Comparison of ENCODE assay signal across 27 mouse cellular contexts in the genomic region with DNA sequence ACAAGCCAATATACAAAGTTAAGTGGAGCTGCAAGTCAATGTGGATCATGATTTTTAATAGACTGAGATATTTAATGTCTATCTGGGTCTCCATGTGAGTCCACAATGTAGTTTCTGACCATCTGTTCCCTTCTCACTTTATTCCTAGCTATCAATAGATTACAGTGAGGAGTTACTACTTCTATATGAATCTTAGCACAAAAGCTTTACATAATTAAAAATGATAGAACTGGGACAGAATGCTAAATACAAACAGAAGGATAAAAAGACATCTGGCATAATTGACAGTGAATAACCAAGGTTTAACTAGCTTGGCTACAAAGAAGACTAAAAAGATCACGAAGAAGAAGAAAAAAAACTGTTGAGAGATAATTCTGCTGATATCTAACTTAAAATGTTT.
DNase-seq lines count a peak whose midpoint lies in the region; ATAC-seq and TF ChIP-seq lines count a peak whose summit lies in the region.
"Had no signal": no experiment of that assay in that cellular context is flagged by ENCODE, and none has a peak within 500 bp of the region (broad histone marks: within the 10 kb centered on the region; RNA-seq: fewer than 3 reads in every experiment).

No protein-coding gene starts in this region.

- H3K4me1 ChIP-seq in hindbrain, postnatal 0 days (ENCODE audit: insufficient read depth, low read length), result no peaks in the 10 kb centered on the region
- no peaks in the 10 kb centered on the region for H3K4me1 ChIP-seq in hindbrain, embryonic 16.5 days (ENCODE audit: control insufficient read depth, insufficient read depth, low read depth, low read length)
- H3K4me1 ChIP-seq: embryonic facial prominence, embryonic 10.5 days; embryonic facial prominence, embryonic 13.5 days; forebrain, embryonic 15.5 days; heart, embryonic 10.5 days; heart, embryonic 13.5 days; intestine, embryonic 15.5 days had no signal

- WGBS in hindbrain, postnatal 0 days, result 63% methylated on average over 1 of the region's 1 CpGs
- 82% methylated on average over 1 of the region's 1 CpGs for WGBS in hindbrain, embryonic 16.5 days

- H3K4me3 ChIP-seq in hindbrain, postnatal 0 days (ENCODE audit: low read length), result no peak overlapping the region
- H3K4me3 ChIP-seq in hindbrain, embryonic 16.5 days (ENCODE audit: low read length), result no peak overlapping the region
- H3K4me3 ChIP-seq: embryonic facial prominence, embryonic 10.5 days; embryonic facial prominence, embryonic 13.5 days; erythroblast, embryonic 14.5 days; forebrain, embryonic 15.5 days; heart, adult 2 months; heart, embryonic 10.5 days; heart, embryonic 13.5 days; intestine, embryonic 15.5 days had no signal

- H3K9ac ChIP-seq in hindbrain, postnatal 0 days (replicated peaks; ENCODE audit: low read length), result no peak overlapping the region
- H3K9ac ChIP-seq in hindbrain, embryonic 16.5 days (ENCODE audit: low read depth, low read length), result no peak overlapping the region
- H3K9ac ChIP-seq: embryonic facial prominence, embryonic 13.5 days; forebrain, embryonic 15.5 days; heart, embryonic 13.5 days; hindbrain, embryonic 14.5 days; intestine, embryonic 15.5 days had no signal

- no peak for ATAC-seq in hindbrain, postnatal 0 days
- ATAC-seq in hindbrain, embryonic 16.5 days, result no peak
- ATAC-seq: CD4-positive, CD25-positive, alpha-beta regulatory T cell, adult 4 months; forebrain, embryonic 15.5 days; intestine, embryonic 15.5 days had no signal

- DNase-seq in hindbrain, postnatal 0 days (ENCODE audit: low spot score), result peak; percentile 1
- DNase-seq in brain, adult 2 months (ENCODE audit: low read depth, low spot score), result peak; percentile 4
- peak; percentile 57 for DNase-seq in brain, embryonic 14.5 days (ENCODE audit: low read depth)
- DNase-seq in telencephalon, adult 2 months (ENCODE audit: low read depth, low spot score), result peak; percentile 4
- DNase-seq in adrenal gland, postnatal 36 days, result no peak
- DNase-seq: adrenal gland, adult 2 months; adrenal gland, postnatal 25 days; cerebellum, adult 11-12 months; cerebellum, adult 8-10 months; cerebellum, postnatal 10 days; cerebellum, postnatal 36 days; embryo, embryonic 11 days; gastrocnemius, postnatal 10 days; gastrocnemius, postnatal 36 days; heart, adult 2 months; heart, postnatal 14 days; heart, postnatal 4 days had no signal

- TF ChIP-seq CTCF in hindbrain, postnatal 0 days (IDR thresholded peaks at IDR 0.05; ENCODE audit: low read depth), result no peak
- no peak for TF ChIP-seq CTCF in brain, embryonic 14.5 days (IDR thresholded peaks at IDR 0.05; ENCODE audit: borderline replicate concordance, extremely low read depth, insufficient read depth, insufficient read length)

- H3K9me3 ChIP-seq in hindbrain, postnatal 0 days (ENCODE audit: low read length), result no peaks in the 10 kb centered on the region
- H3K9me3 ChIP-seq in hindbrain, embryonic 16.5 days (ENCODE audit: control insufficient read depth, low read length), result no peaks in the 10 kb centered on the region
- H3K9me3 ChIP-seq: embryonic facial prominence, embryonic 10.5 days; embryonic facial prominence, embryonic 13.5 days; forebrain, embryonic 15.5 days; heart, embryonic 10.5 days; heart, embryonic 13.5 days; intestine, embryonic 15.5 days had no signal

- TF ChIP-seq POLR2A in brain, embryonic 14.5 days (IDR thresholded peaks at IDR 0.05; ENCODE audit: borderline replicate concordance, extremely low read depth, insufficient read depth, insufficient read length, poor library complexity, severe bottlenecking), result no peak

- H3K4me2 ChIP-seq in hindbrain, postnatal 0 days (ENCODE audit: low read depth, low read length), result no peak overlapping the region
- no peak overlapping the region for H3K4me2 ChIP-seq in hindbrain, embryonic 16.5 days (ENCODE audit: low read length)
- H3K4me2 ChIP-seq: embryonic facial prominence, embryonic 13.5 days; forebrain, embryonic 15.5 days; heart, embryonic 13.5 days; hindbrain, embryonic 14.5 days; intestine, embryonic 15.5 days had no signal

- H3K27me3 ChIP-seq in hindbrain, postnatal 0 days (ENCODE audit: insufficient read depth, low read length), result no peaks in the 10 kb centered on the region
- no peaks in the 10 kb centered on the region for H3K27me3 ChIP-seq in hindbrain, embryonic 16.5 days (replicated peaks; ENCODE audit: control insufficient read depth, insufficient read depth, low read length)
- H3K27me3 ChIP-seq: embryonic facial prominence, embryonic 13.5 days; forebrain, embryonic 15.5 days; heart, embryonic 13.5 days; intestine, embryonic 15.5 days had no signal

- no peak overlapping the region for H3K27ac ChIP-seq in hindbrain, postnatal 0 days
- H3K27ac ChIP-seq in hindbrain, embryonic 16.5 days (ENCODE audit: low read depth, low read length), result no peak overlapping the region
- H3K27ac ChIP-seq: embryonic facial prominence, embryonic 10.5 days; embryonic facial prominence, embryonic 13.5 days; forebrain, embryonic 15.5 days; heart, adult 2 months; heart, embryonic 10.5 days; heart, embryonic 13.5 days; hindbrain, embryonic 14.5 days; intestine, embryonic 15.5 days had no signal

- H3K36me3 ChIP-seq in hindbrain, postnatal 0 days (ENCODE audit: insufficient read depth, low read length), result no peaks in the 10 kb centered on the region
- no peaks in the 10 kb centered on the region for H3K36me3 ChIP-seq in hindbrain, embryonic 16.5 days (ENCODE audit: control insufficient read depth, insufficient read depth, low read length)
- H3K36me3 ChIP-seq: embryonic facial prominence, embryonic 10.5 days; embryonic facial prominence, embryonic 13.5 days; forebrain, embryonic 15.5 days; heart, embryonic 10.5 days; heart, embryonic 13.5 days; intestine, embryonic 15.5 days had no signal

Comparison
In these comparisons a context has a peak if more than half of its experiments do, and no peak if none do; other contexts are left out.
1. DNase-seq: peak in hindbrain, postnatal 0 days (single experiment), brain, adult 2 months (single experiment), brain, embryonic 14.5 days (single experiment) and telencephalon, adult 2 months (single experiment); none in adrenal gland, postnatal 36 days (0 of 2).